Mouse (Mus musculus): Measurements from ENCODE around the gene Esm1. TPM values are rescaled to one million over a fixed set of nuclear protein-coding genes. Genes with fewer than 3 reads are reported as not detected.

Gene Esm1
- total RNA-seq (2023), result 1 to 10 TPM in 1 of 2 experiments, not detected in 1; 1.1 TPM

DNA sequence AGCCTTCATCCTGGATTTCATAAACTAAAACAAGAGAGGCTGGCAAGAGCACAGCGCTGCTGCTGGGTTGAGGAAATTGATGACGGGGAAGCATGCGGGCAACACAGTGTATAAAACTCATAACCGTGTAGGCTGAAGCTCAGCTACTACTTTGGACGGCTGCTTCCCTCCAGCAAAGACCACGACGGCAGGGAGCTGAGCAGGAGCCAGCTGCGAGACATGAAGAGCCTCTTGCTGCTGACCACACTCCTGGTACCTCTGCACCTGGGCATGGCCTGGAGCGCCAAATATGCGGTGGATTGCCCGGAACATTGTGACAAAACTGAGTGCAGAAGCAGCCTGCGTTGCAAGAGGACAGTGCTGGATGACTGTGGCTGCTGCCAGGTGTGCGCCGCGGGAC, at the start of gene Esm1:
Esm1 (plus strand) TSS at position 36 of the 400 bp plus-strand sequence.

DNA sequence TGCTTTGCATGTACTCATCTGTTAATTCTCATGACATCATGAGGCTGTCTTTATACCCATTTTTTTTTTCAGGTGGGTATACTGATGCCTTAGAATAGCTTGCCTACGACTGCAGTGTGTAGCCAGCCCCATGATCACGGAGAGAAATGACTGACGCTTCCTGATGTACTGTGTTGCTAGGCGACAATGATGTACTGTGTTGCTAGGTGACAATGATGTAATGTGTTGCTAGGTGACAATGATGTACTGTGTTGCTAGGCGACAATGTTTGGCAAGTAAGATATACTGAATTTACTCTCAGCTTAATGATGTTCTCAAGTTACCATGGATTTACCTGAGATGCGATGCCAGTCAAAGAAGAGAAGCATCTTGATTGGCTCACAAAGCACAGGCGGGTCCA, 16.4 kb downstream of the Esm1 start, which contains the start of gene Gzmk:
Gzmk (minus strand) TSS at position 98 of the 400 bp plus-strand sequence.

Other genes starting within 250 kb of the Esm1 start
- under 1 TPM; 0.29 to 0.47 TPM for gene Ccno, start 221.9 kb upstream of the Esm1 start, total RNA-seq (2023)
- gene Mcidas, start 215.8 kb upstream of the Esm1 start, total RNA-seq (2023), result not detected
- not detected for gene Cdc20b, start 174.5 kb upstream of the Esm1 start, total RNA-seq (2023)
- gene Gpx8, start 163.2 kb upstream of the Esm1 start, total RNA-seq (2023), result not detected
- 100 to 1,000 TPM in 1 of 2 experiments, 10 to 100 TPM in 1; 98.3 to 114 TPM for gene Gzma, start 108.7 kb upstream of the Esm1 start, total RNA-seq (2023)
- 10 to 100 TPM in 1 of 2 experiments, 1 to 10 TPM in 1; 3.5 to 11.9 TPM for gene Gzmk, start 16.2 kb downstream of the Esm1 start, total RNA-seq (2023)
- gene BC067074, start 83.5 kb downstream of the Esm1 start, total RNA-seq (2023), result not detected